Mouse (Mus musculus): ENCODE results near the gene Olfr444. TPM values are rescaled to one million over a fixed set of nuclear protein-coding genes. Genes with fewer than 3 reads are reported as not detected.

Olfr444 gene
- not detected in 2 replicates for polyA plus RNA-seq (2014; fragmentation: Nextera tagmentation; extraction: Ambion mirVana)

- Histone ChIP-seq H3K36me3 (ENCODE audit: control insufficient read depth, insufficient read depth, low read length) (no peaks in the 10 kb centered on the region), H3K9me3 (replicated peaks; ENCODE audit: control insufficient read depth, low read length) (no peaks in the 10 kb centered on the region), H3K27ac (ENCODE audit: low read depth, low read length) (no peak within 1 kb of the TSS), H3K9ac (ENCODE audit: low read depth, low read length) (no peak within 1 kb of the TSS), H3K27me3 (ENCODE audit: control insufficient read depth, insufficient read depth, low read length) (no peaks in the 10 kb centered on the region), H3K4me1 (ENCODE audit: control insufficient read depth, insufficient read depth, low read length) (no peaks in the 10 kb centered on the region), H3K4me3 (ENCODE audit: low read depth, low read length) (no peak within 1 kb of the TSS), H3K4me2 (no peak within 1 kb of the TSS)
- no peak for ATAC-seq (replicated peaks; ENCODE audit: insufficient number of reproducible peaks, low FRiP score, low TSS enrichment)
- 66% methylated on average over 1 of the region's 1 CpGs for WGBS (ENCODE audit: insufficient replicate concordance)
These were observed at the start of gene Olfr444 for GRCm38 (mm10) chr6:42948767-42949166. Gene Olfr444 (plus strand): TSS chr6:42949067.

GRCm38 (mm10) chr6:42900345-42900744, 48.5 kb upstream of the Olfr444 start:
- Histone ChIP-seq H3K9ac (ENCODE audit: low read depth, low read length) (no peak overlapping the region), H3K27ac (ENCODE audit: low read depth, low read length) (no peak overlapping the region), H3K4me1 (ENCODE audit: control insufficient read depth, insufficient read depth, low read length) (no peaks in the 10 kb centered on the region), H3K4me2 (no peak overlapping the region), H3K4me3 (ENCODE audit: low read depth, low read length) (no peak overlapping the region), H3K27me3 (ENCODE audit: control insufficient read depth, insufficient read depth, low read length) (no peaks in the 10 kb centered on the region), H3K9me3 (replicated peaks; ENCODE audit: control insufficient read depth, low read length) (no peaks in the 10 kb centered on the region), H3K36me3 (ENCODE audit: control insufficient read depth, insufficient read depth, low read length) (no peaks in the 10 kb centered on the region)
- no peak for ATAC-seq (replicated peaks; ENCODE audit: insufficient number of reproducible peaks, low FRiP score, low TSS enrichment)
- 14% methylated on average over 1 of the region's 1 CpGs for WGBS (ENCODE audit: insufficient replicate concordance)

GRCm38 (mm10) chr6:42908578-42908977, 40.3 kb upstream of the Olfr444 start, which contains the start of gene Olfr447:
Gene Olfr447 (plus strand): TSS chr6:42908878.
- H3K9me3 ChIP-seq (replicated peaks; ENCODE audit: control insufficient read depth, low read length), result no peaks in the 10 kb centered on the region
- H3K4me3 ChIP-seq (ENCODE audit: low read depth, low read length), result no peak within 1 kb of the TSS
- no peak for ATAC-seq (replicated peaks; ENCODE audit: insufficient number of reproducible peaks, low FRiP score, low TSS enrichment)
- H3K4me2 ChIP-seq, result no peak within 1 kb of the TSS
- no peaks in the 10 kb centered on the region for H3K4me1 ChIP-seq (ENCODE audit: control insufficient read depth, insufficient read depth, low read length)
- no peaks in the 10 kb centered on the region for H3K27me3 ChIP-seq (ENCODE audit: control insufficient read depth, insufficient read depth, low read length)
- H3K9ac ChIP-seq (ENCODE audit: low read depth, low read length), result no peak within 1 kb of the TSS
- H3K27ac ChIP-seq (ENCODE audit: low read depth, low read length), result no peak within 1 kb of the TSS
- H3K36me3 ChIP-seq (ENCODE audit: control insufficient read depth, insufficient read depth, low read length), result no peaks in the 10 kb centered on the region

GRCm38 (mm10) chr6:42921077-42921476, 27.8 kb upstream of the Olfr444 start, which contains the start of gene Olfr446:
Gene Olfr446 (plus strand): TSS chr6:42921377.
- Histone ChIP-seq H3K4me1 (ENCODE audit: control insufficient read depth, insufficient read depth, low read length) (no peaks in the 10 kb centered on the region), H3K9me3 (replicated peaks; ENCODE audit: control insufficient read depth, low read length) (no peaks in the 10 kb centered on the region), H3K27me3 (ENCODE audit: control insufficient read depth, insufficient read depth, low read length) (no peaks in the 10 kb centered on the region), H3K36me3 (ENCODE audit: control insufficient read depth, insufficient read depth, low read length) (no peaks in the 10 kb centered on the region), H3K4me3 (ENCODE audit: low read depth, low read length) (no peak within 1 kb of the TSS), H3K27ac (ENCODE audit: low read depth, low read length) (no peak within 1 kb of the TSS), H3K9ac (ENCODE audit: low read depth, low read length) (no peak within 1 kb of the TSS), H3K4me2 (no peak within 1 kb of the TSS)
- no peak for ATAC-seq (replicated peaks; ENCODE audit: insufficient number of reproducible peaks, low FRiP score, low TSS enrichment)
- 66% methylated on average over 2 of the region's 2 CpGs for WGBS (ENCODE audit: insufficient replicate concordance)

- Histone ChIP-seq H3K36me3 (ENCODE audit: control insufficient read depth, insufficient read depth, low read length) (no peaks in the 10 kb centered on the region), H3K4me3 (ENCODE audit: low read depth, low read length) (no peak overlapping the region), H3K9me3 (replicated peaks; ENCODE audit: control insufficient read depth, low read length) (no peaks in the 10 kb centered on the region), H3K4me1 (ENCODE audit: control insufficient read depth, insufficient read depth, low read length) (no peaks in the 10 kb centered on the region), H3K27me3 (ENCODE audit: control insufficient read depth, insufficient read depth, low read length) (no peaks in the 10 kb centered on the region), H3K4me2 (no peak overlapping the region), H3K27ac (ENCODE audit: low read depth, low read length) (no peak overlapping the region), H3K9ac (ENCODE audit: low read depth, low read length) (no peak overlapping the region)
- ATAC-seq (replicated peaks; ENCODE audit: insufficient number of reproducible peaks, low FRiP score, low TSS enrichment), result no peak
These were observed 31.5 kb downstream of the Olfr444 start for GRCm38 (mm10) chr6:42980377-42980776.

Other genes with a start within 250 kb of the Olfr444 start
- gene Tcaf1, start 239.0 kb upstream of the Olfr444 start, polyA plus RNA-seq (2014; fragmentation: Nextera tagmentation; extraction: Ambion mirVana), result 56.2 and 61.3 TPM in 2 replicates
- gene Olfr453, start 209.7 kb upstream of the Olfr444 start, polyA plus RNA-seq (2014; fragmentation: Nextera tagmentation; extraction: Ambion mirVana), result not detected in 2 replicates
- not detected in 2 replicates for gene Olfr38, start 192.7 kb upstream of the Olfr444 start, polyA plus RNA-seq (2014; fragmentation: Nextera tagmentation; extraction: Ambion mirVana)
- not detected in 2 replicates for gene Olfr452, start 164.0 kb upstream of the Olfr444 start, polyA plus RNA-seq (2014; fragmentation: Nextera tagmentation; extraction: Ambion mirVana)
- gene Olfr450, start 137.1 kb upstream of the Olfr444 start, polyA plus RNA-seq (2014; fragmentation: Nextera tagmentation; extraction: Ambion mirVana), result not detected in 2 replicates
- not detected in 2 replicates for gene Olfr449, start 114.7 kb upstream of the Olfr444 start, polyA plus RNA-seq (2014; fragmentation: Nextera tagmentation; extraction: Ambion mirVana)
- gene Olfr448, start 58.6 kb upstream of the Olfr444 start, polyA plus RNA-seq (2014; fragmentation: Nextera tagmentation; extraction: Ambion mirVana), result not detected in 2 replicates
- gene Olfr447, start 40.2 kb upstream of the Olfr444 start, polyA plus RNA-seq (2014; fragmentation: Nextera tagmentation; extraction: Ambion mirVana), result not detected in 2 replicates
- not detected in 2 replicates for gene Olfr446, start 27.7 kb upstream of the Olfr444 start, polyA plus RNA-seq (2014; fragmentation: Nextera tagmentation; extraction: Ambion mirVana)
- gene Olfr441, start 157.3 kb downstream of the Olfr444 start, polyA plus RNA-seq (2014; fragmentation: Nextera tagmentation; extraction: Ambion mirVana), result not detected in 2 replicates
- gene Olfr237-ps1, start 197.5 kb downstream of the Olfr444 start, polyA plus RNA-seq (2014; fragmentation: Nextera tagmentation; extraction: Ambion mirVana), result not detected in 2 replicates
- gene Olfr437, start 214.2 kb downstream of the Olfr444 start, polyA plus RNA-seq (2014; fragmentation: Nextera tagmentation; extraction: Ambion mirVana), result not detected in 2 replicates
- gene Olfr13, start 223.1 kb downstream of the Olfr444 start, polyA plus RNA-seq (2014; fragmentation: Nextera tagmentation; extraction: Ambion mirVana), result not detected in 2 replicates
- gene Olfr435, start 248.1 kb downstream of the Olfr444 start, polyA plus RNA-seq (2014; fragmentation: Nextera tagmentation; extraction: Ambion mirVana), result not detected in 2 replicates

All from heart, embryonic 11.5 days (tissue).